Mouse (Mus musculus) A20 (cell line): Measurements from ENCODE around the gene Sacm1l.

Experiments
- DNase-seq: peaks from one replicate; pipeline ENCODE4 v3.0.0-alpha.2; 2011; ENCODE audit warnings: low read depth, low spot score

Gene Sacm1l

DNA sequence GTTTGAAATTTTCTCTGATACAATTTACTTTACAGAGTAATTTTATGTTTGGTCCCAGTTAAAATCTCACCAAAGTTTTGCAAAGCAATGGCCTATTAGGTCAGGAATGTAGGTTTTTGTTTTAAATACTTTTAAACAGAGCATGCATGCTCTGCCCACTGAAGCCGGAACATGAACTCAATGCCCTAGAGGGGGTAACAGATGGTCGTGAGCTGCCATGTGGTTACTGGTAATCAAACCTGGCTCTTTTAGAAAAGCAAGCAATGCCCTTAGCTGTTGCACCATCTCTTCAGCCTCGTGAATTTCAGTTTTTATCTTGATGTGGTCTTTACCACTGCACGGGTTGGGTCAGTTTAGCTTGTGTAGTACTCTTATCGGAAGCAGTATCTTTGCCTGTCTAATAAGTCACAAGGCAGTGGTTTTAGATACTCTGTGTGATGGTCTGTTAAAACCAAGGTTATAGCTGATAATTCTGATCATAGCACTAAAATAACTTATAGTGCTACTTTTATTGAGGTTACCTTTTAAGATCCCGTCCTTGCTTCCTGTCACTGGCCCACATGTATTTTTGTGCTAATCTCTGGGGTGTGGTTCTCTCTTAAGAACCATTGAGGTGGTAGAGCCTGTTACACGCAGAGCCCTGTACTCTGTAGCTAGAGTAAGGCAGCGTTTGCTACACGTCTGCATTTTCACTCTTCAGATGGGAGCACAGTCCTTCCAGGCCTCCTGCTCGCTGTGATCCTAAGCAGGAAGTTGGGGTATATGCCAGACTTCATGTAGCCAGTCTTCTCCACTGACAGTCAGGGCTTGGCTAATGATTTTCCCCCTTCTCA, 48.0 kb downstream of the Sacm1l start:
- no peak for DNase-seq

DNA sequence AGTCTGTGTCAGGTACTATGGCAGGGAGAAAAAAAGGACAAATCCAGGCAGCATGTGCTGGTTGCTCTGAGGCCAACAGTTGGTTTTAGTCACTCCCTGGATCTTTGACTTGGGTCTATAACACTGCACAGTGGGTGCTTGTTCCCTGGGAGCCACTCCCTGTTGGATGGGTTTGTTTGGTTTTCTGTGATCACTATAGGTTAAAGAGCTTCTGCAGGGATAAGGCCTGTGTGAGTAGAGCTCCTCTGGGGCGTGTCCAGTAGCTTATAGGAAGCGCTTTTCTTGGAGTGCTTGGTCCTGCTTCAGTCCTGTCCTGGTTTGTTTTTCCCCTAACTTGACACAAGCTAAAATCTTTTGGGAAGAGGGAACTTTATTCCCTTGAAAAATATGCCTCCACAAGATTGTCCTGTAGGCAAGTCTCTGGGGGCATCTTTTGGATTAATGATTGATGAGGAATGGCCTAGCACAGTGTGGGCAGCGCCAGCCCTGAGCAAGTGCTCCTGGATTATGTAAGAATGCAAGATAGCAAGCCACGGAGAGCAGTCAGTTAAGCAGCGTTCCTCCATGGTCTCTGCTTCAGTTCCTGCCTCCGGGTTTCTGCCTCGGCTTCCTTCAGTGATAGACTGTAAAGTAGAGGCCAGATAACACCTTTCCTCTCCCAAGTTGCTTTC, 59.8 kb downstream of the Sacm1l start:
- DNase-seq = no peak

DNA sequence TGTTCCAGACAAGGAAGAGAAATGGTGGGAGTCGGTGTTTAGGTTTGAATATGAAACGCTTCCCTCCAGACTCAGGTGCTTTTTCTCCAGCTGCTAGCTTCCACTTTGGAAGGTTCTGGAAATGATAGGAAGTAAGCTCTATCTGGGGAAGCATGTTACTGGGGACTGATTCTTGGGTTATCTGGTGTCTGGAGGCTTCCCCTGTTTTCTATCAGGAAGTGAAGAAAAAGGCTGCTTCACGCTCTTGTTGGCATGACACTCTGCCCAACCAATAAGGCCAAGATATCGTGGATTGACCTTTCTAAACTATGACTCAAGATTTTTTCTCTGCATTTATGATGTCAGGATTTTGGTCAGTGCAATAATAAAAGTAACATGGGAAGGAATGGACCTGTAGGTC, 65.6 kb downstream of the Sacm1l start:
- no peak for DNase-seq

DNA sequence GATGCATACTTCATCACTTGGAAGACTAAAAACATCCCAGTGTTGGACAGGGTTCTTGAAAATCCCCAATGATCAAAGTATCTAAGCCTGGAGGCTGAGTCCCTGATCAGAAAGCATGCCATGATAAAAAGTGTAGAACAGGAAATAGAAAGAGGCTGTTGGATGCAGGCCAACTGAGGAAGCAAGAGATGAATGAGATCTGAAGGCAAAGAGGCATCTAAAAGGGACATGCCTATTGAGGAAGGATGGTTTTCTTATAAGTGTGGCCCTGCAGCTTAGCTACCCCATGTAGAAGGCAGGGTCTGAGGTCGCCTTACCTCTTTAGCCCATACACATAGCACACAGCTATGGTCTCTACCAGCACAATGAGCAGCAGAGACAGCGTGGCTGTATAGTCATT, 67.4 kb downstream of the Sacm1l start:
- DNase-seq = no peak

DNA sequence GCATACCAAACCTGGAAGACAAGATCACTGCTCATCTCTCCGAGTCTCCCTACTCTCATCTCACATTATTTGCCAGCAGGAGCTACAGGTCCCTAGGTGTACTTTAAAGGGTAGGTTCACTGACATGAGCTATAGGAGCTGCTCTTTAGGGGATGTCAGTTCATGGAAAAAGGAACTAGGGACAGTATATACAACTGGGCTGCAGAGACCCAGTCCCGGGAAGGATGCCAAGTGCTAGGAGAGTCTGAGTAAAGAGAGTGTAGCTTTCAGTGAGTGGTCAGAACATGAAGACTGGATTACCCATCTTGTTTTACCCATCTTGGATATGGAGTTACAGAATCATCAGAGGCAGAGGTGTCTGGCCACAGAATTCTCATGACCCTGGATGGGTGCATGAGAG, 67.8 kb downstream of the Sacm1l start:
- no peak for DNase-seq

GRCm38 (mm10) chr9:123601529-123601928, 72.0 kb downstream of the Sacm1l start:
- no peak for DNase-seq

DNA sequence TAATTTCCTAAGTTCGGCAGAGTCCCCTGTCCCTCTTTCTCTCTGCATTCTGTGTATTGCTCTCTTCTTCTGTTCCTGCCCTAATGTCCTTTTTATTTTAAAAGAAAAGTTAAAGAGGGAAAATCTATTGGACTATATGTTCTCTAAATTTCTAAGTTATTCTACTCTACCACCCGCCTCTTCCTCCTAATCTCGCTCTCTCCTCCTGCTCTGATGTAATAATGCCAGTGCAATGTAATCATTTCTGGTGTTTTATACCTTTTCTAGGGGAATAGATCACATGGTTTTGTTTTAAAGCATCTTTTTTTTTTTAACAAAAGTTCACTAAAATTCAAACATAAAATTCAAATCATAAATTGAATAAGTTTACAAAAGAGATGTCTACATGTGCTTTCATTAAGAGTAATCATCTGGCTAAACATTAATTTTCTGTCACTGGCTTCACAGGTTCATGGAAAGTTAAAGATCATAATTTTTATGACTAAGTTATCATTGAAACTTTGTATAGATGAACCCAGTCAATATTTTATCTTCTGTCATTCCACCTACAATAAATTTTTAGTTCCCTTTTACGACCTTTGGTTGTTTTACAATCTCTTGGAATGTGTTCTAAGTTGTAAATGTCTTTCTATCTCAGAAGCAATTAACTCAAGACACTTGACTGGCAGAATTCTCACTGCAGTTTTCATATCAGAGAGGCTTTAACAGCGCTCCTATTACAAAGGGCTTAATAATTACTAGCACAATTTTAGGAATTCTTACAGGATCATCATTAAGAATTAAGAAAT, 90.9 kb downstream of the Sacm1l start:
- no peak for DNase-seq

- DNase-seq = no peak
Observed at GRCm38 (mm10) chr9:123624741-123625140, 95.2 kb downstream of the Sacm1l start.

GRCm38 (mm10) chr9:123625821-123626220, 96.3 kb downstream of the Sacm1l start:
- DNase-seq = no peak

DNA sequence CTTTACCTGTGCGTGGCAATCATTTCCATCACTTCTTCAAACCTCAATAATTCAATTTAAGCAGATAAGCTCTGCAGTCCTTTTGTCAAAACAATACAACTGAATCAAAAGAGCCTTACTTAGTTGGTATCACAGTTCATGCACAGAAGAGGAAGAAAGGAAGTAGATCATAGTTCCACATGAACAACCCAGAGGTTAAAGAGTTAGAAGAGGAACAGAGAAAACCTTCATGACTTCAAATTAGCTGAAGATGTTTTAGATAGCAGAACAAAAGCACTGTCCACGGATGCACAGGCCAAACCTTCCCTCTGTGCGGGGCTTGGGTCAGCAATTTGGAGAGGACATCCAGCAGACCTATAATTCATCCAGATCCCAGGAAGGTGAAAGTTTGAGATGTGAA, 102.1 kb downstream of the Sacm1l start:
- peak; percentile 63 for DNase-seq

DNA sequence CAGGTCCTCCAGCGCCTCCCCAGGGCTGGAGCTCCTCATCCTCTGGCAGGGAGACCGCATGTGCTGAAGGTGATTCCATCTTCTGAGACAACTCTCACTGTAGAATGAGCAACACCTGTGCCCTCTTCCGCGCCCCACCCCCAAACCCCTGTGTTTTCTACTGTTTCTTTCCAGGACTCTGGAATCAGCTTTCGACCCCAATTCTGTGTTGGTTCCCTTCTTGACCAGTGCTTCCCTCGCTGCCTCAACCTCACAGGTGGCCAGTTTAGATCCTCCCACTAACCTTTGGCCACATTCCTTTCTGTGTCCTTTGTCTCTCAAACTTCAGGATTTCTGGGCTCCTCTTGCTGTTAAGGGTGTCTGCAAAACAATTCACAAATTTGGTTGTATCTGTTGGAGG, 102.7 kb downstream of the Sacm1l start, which contains the start of gene Slc6a20b:
Gene Slc6a20b (minus strand): TSS at position 285 of the 400 bp plus-strand sequence.
- no peak for DNase-seq

DNA sequence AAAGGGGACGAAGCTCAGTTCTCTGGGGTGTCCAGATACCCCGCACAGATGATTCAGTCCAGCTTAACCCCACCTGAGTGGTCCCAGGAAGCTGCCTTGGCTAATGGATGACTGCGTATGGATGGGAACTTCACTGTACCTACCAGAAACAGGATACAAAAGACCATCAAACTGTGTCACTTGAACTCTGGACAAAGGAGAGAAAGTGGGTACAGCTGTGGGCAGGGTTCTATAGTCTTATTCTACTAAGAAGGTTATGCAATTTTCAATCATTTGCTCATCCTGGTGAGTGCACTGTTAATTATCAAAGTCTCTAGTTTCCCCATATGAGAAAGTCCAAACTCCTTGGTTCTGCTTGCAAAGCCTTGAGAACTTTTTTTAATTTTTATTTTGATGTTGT, 103.4 kb downstream of the Sacm1l start:
- DNase-seq = no peak

GRCm38 (mm10) chr9:123636771-123637170, 107.2 kb downstream of the Sacm1l start:
- no peak for DNase-seq

DNA sequence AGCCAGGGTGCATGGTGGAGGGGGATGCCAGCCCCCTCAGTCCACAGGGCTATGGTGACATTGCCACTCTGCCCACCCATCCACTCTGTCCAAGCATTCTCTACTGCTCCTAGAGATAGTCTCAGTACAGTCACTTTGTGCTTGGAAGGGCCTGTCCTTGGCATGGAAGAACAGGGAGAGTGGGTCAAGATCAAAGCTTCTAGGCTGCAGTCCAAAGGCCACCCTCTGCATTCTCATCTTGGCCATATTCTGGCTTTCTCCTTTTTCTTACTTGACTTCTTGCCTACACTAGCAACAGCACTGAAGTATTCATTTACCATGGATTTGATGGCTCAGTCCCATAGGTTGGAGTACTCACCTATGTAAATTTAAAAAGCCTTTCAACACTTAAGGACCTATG, 108.7 kb downstream of the Sacm1l start:
- DNase-seq = no peak

GRCm38 (mm10) chr9:123638668-123639089, 109.1 kb downstream of the Sacm1l start:
- DNase-seq = peak; percentile 59

GRCm38 (mm10) chr9:123640106-123640505, 110.5 kb downstream of the Sacm1l start:
- DNase-seq = no peak
